Mouse (Mus musculus) layer of hippocampus, adult 9-10 months (tissue): ENCODE results near the gene Gm7945.
"Not testable (repeated sequence)": the region's sequence is repeated elsewhere in the genome, so short reads cannot be mapped to it uniquely, and the experiment has no call there.

Experiments used
- DNase-seq: peaks from one replicate; pipeline ENCODE4 v3.0.0; 2022; ENCODE audit warnings: low spot score

The Gm7945 gene

GRCm38 (mm10) chr14:41386279-41386678, at the start of gene Gm7945:
Gene Gm7945 (minus strand): TSS chr14:41386379.
- DNase-seq: not testable (repeated sequence)

DNA sequence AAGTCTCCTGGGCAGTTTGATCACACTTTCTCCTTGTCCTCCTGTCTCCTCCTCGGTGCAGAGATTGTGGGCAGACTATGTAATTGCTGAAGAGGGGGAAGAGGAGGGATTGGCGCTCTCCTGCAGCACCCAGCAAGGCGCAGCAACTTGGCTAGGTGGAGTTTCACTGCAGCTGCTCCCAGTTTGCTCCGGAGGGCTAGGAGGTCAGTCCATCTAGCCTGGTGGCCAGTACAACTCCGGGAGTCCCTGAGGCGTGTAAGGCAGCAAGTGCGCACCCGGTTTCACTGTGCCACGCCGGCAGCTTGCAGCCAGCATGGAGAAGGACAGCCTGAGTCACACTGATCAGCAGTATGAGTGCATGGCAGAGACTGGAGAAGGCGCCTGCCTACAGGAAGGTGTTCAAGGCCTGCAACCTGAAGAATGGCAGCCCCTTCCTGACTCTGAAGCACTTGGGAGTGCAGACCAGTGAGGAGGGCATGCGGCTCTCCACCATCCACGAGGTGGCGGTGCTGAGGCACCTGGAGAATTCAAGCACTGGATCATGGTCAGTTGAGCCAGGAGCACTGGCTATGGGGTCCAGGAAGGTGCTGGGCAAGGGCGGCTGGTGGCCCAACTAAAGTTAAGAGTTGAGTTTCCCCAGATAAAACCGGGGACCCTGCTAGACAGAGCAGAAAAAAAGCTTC, 39.4 kb upstream of the Gm7945 start:
- not testable (repeated sequence) for DNase-seq

DNA sequence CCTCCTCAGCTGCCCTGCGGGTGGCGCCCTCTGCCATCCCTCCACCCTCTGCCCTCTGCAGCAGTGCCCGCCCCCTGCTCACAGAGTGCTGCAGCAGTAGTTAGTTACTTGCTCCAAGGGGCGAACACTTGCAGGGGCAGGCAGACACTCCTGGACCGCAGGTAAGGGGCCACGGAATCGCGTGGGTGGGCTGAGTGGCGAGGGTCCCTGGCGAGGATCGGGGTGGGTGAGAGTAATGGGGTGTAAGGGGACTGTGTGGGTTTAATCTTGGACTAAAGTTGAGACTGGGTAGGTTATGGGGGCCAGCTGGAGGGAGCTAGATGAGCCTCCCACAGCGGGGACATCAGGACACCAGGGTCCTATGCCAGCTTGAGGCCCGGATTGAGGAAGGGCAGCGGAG, 38.5 kb upstream of the Gm7945 start:
- DNase-seq: not testable (repeated sequence)

- not testable (repeated sequence) for DNase-seq
Measured at GRCm38 (mm10) chr14:41408181-41408580, 22.0 kb upstream of the Gm7945 start, which contains the start of gene Gm6482. Gene Gm6482 (minus strand): TSS chr14:41408281.

DNA sequence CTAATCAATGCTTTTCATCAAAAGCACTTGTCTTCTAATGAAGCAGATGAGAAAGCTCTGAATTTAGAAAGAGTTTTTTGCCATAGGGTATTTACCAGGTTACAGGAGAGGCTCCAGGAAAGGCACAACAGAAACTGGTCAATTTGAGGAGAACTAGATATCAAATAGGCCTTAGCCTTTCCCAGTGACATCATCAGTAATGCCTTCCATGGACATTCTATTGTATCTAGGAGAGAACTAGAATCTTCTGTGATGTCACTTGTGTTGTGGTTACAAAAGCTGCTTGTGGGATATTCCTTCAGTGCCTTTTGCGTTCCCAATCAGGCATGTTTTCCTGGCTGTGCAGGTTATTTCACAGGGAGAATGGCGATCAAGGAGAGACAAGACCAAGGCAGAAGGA, 37.9 kb downstream of the Gm7945 start, which contains the start of gene Gm5798:
TSS of gene Gm5798 (plus strand) at position 301 of the 400 bp plus-strand sequence.
- DNase-seq: not testable (repeated sequence)
